9 mouse cellular contexts compared by ENCODE assay signal in the genomic region with DNA sequence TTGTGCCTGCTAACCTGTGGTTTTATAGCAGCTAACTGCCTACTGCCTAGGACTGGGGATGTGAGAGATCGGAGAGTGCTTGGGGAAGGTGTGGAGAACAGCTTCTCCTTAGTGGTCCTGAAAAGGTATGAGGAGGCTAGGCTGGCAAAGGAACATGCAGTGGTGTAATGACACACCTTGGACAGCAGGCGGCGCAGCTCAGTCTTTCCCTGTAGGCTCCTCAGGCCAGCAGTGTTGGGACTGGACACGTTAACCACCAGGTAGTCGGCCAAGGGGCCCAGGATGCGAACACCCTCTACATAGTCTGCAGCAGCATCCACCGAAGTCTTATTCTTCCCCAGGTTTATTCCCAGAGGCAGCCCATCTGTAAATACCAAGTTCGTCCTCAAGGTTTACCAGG. TPM values are rescaled to one million over a fixed set of nuclear protein-coding genes. Genes with fewer than 3 reads are reported as not detected.
DNase-seq lines count a peak whose midpoint lies in the region; ATAC-seq and TF ChIP-seq lines count a peak whose summit lies in the region.
"Had no signal": no experiment of that assay in that cellular context is flagged by ENCODE, and none has a peak within 500 bp of the region (broad histone marks: within the 10 kb centered on the region; RNA-seq: fewer than 3 reads in every experiment).

No protein-coding gene starts in this region.

- peak; percentile 74 for ATAC-seq in frontal cortex, adult (ENCODE audit: low TSS enrichment)
- peak; percentile 62 for ATAC-seq in intestine, embryonic 15.5 days

- H3K27me3 ChIP-seq in intestine, embryonic 15.5 days (replicated peaks), result no peaks in the 10 kb centered on the region
- no peaks in the 10 kb centered on the region for H3K27me3 ChIP-seq in spleen, adult 2 months (ENCODE audit: control insufficient read depth, insufficient read depth, low read length)

- H3K36me3 ChIP-seq in intestine, embryonic 15.5 days, result peaks cover 8% of the 10 kb centered on the region; the same call in 1 of the 2 replicates
- peaks cover 11% of the 10 kb centered on the region for H3K36me3 ChIP-seq in spleen, adult 2 months (ENCODE audit: control insufficient read depth, insufficient read depth, low read length)

- H3K27ac ChIP-seq in cortical plate, adult 2 months (ENCODE audit: insufficient read depth, low read length), result no peak overlapping the region
- no peak overlapping the region for H3K27ac ChIP-seq in intestine, embryonic 15.5 days
- H3K27ac ChIP-seq in spleen, adult 2 months (ENCODE audit: insufficient read depth, low read length), result no peak overlapping the region

- no peak overlapping the region for H3K4me3 ChIP-seq in cortical plate, adult 2 months (ENCODE audit: insufficient read depth, low read length)
- H3K4me3 ChIP-seq in intestine, embryonic 15.5 days (replicated peaks), result no peak overlapping the region
- no peak overlapping the region for H3K4me3 ChIP-seq in lung, adult 2 months (replicated peaks; ENCODE audit: extremely low read depth, low read depth, low read length)
- no peak overlapping the region for H3K4me3 ChIP-seq in spleen, adult 2 months (ENCODE audit: extremely low read depth, insufficient read depth, insufficient read length)

- 48% methylated on average over 8 of the region's 8 CpGs for WGBS in intestine, embryonic 15.5 days
- WGBS in lung, adult 2 months, result 47% methylated on average over 8 of the region's 8 CpGs
- 51% methylated on average over 8 of the region's 8 CpGs for WGBS in spleen, adult 2 months

- H3K9me3 ChIP-seq in intestine, embryonic 15.5 days, result no peaks in the 10 kb centered on the region

- DNase-seq in frontal cortex, postnatal 14 days (ENCODE audit: low spot score in 2 of 2), result no peak
- DNase-seq in 3T3-L1 (ENCODE audit: low read depth, low spot score), result peak; percentile 72
- DNase-seq in ZHBTc4 (ENCODE audit: low read depth, low spot score), result peak; percentile 71
- peak; percentile 71 for DNase-seq in lung, adult 2 months
- DNase-seq in spleen, adult 2 months (ENCODE audit: low read depth in 1 of 2, low spot score in 2 of 2), result peak in 1 of 2 experiments; percentile 58

- H3K4me2 ChIP-seq in intestine, embryonic 15.5 days (replicated peaks), result no peak overlapping the region

- TF ChIP-seq POLR2A in cortical plate, adult 2 months (IDR thresholded peaks at IDR 0.05; ENCODE audit: extremely low read depth, insufficient read depth, low read length), result no peak
- no peak for TF ChIP-seq POLR2A in lung, adult 2 months (IDR thresholded peaks at IDR 0.05; ENCODE audit: borderline replicate concordance, extremely low read depth, low read depth, low read length)
- TF ChIP-seq POLR2A in spleen, adult 2 months (IDR thresholded peaks at IDR 0.05; ENCODE audit: low read depth, low read length), result no peak

- H3K4me1 ChIP-seq in cortical plate, adult 2 months (ENCODE audit: control insufficient read depth, insufficient read depth, low read length), result no peaks in the 10 kb centered on the region
- no peaks in the 10 kb centered on the region for H3K4me1 ChIP-seq in intestine, embryonic 15.5 days (replicated peaks)
- H3K4me1 ChIP-seq in lung, adult 2 months (ENCODE audit: control insufficient read depth, insufficient read depth, low read length), result no peaks in the 10 kb centered on the region
- H3K4me1 ChIP-seq in spleen, adult 2 months (ENCODE audit: control insufficient read depth, insufficient read depth, insufficient read length), result no peaks in the 10 kb centered on the region

- H3K9ac ChIP-seq in intestine, embryonic 15.5 days, result no peak overlapping the region

- TF ChIP-seq CTCF in cortical plate, adult 2 months (IDR thresholded peaks at IDR 0.05; ENCODE audit: extremely low read depth, insufficient read depth, low read length), result peak; percentile 82
- peak; percentile 99 for TF ChIP-seq CTCF in lung, adult 2 months (IDR thresholded peaks at IDR 0.05; ENCODE audit: insufficient read depth, low read length)
- peak; percentile 75; the same call in 1 of the 2 replicates for TF ChIP-seq CTCF in spleen, adult 2 months (IDR thresholded peaks at IDR 0.05; ENCODE audit: extremely low read depth, insufficient read depth, insufficient read length, insufficient replicate concordance)

RNA-seq across cellular contexts. Expression of gene Dhodh, which starts 12.6 kb away (rescaled TPM):
- polyA plus RNA-seq in cortical plate, adult 2 months (2012; rRNA removed), result 25.2 and 27.7 TPM in 2 replicates
- polyA plus RNA-seq in intestine, embryonic 15.5 days (2015; fragmentation: Nextera tagmentation; extraction: Ambion mirVana), result 44.0 and 49.8 TPM in 2 replicates
- 20.9 and 23.7 TPM in 2 replicates for polyA plus RNA-seq in lung, adult 2 months (2012; rRNA removed)
- polyA plus RNA-seq in spleen, adult 2 months (2012; rRNA removed), result 18.4 and 21.7 TPM in 2 replicates

RNA-seq across cellular contexts. Expression of gene Hp, which starts 16.9 kb away (rescaled TPM):
- polyA plus RNA-seq in cortical plate, adult 2 months (2012; rRNA removed), result 0.23 and 0.31 TPM in 2 replicates
- 2.2 and 3.6 TPM in 2 replicates for polyA plus RNA-seq in intestine, embryonic 15.5 days (2015; fragmentation: Nextera tagmentation; extraction: Ambion mirVana)
- polyA plus RNA-seq in lung, adult 2 months (2012; rRNA removed), result 1,054 and 1,299 TPM in 2 replicates
- 22.1 and 31.9 TPM in 2 replicates for polyA plus RNA-seq in spleen, adult 2 months (2012; rRNA removed)
- polyA plus RNA-seq: neural tube, embryonic 14.5 days had no signal

RNA-seq across cellular contexts. Expression of gene Pkd1l3, which starts 18.5 kb away (rescaled TPM):
- 0.79 TPM in 2 replicates for polyA plus RNA-seq in cortical plate, adult 2 months (2012; rRNA removed)
- polyA plus RNA-seq in intestine, embryonic 15.5 days (2015; fragmentation: Nextera tagmentation; extraction: Ambion mirVana), result 0.04 and 0.13 TPM in 2 replicates
- 0.05 and 0.08 TPM in 2 replicates for polyA plus RNA-seq in lung, adult 2 months (2012; rRNA removed)
- polyA plus RNA-seq in spleen, adult 2 months (2012; rRNA removed), result 0.72 and 0.91 TPM in 2 replicates

RNA-seq across cellular contexts. Expression of gene Txnl4b, which starts 30.2 kb away (rescaled TPM):
- polyA plus RNA-seq in cortical plate, adult 2 months (2012; rRNA removed), result 12.1 TPM in 2 replicates
- polyA plus RNA-seq in intestine, embryonic 15.5 days (2015; fragmentation: Nextera tagmentation; extraction: Ambion mirVana), result 21.5 and 24.5 TPM in 2 replicates
- 3.4 and 5.8 TPM in 2 replicates for polyA plus RNA-seq in lung, adult 2 months (2012; rRNA removed)
- polyA plus RNA-seq in spleen, adult 2 months (2012; rRNA removed), result 2.6 and 2.9 TPM in 2 replicates

RNA-seq across cellular contexts. Expression of gene Dhx38, which starts 30.2 kb away (rescaled TPM):
- polyA plus RNA-seq in cortical plate, adult 2 months (2012; rRNA removed), result 17.4 TPM in 2 replicates
- 20.8 and 21.6 TPM in 2 replicates for polyA plus RNA-seq in intestine, embryonic 15.5 days (2015; fragmentation: Nextera tagmentation; extraction: Ambion mirVana)
- polyA plus RNA-seq in lung, adult 2 months (2012; rRNA removed), result 19.6 and 23.9 TPM in 2 replicates
- 20.1 and 22.6 TPM in 2 replicates for polyA plus RNA-seq in spleen, adult 2 months (2012; rRNA removed)

Comparison
In these comparisons a context has a peak if more than half of its experiments do, and no peak if none do; other contexts are left out.
1. DNase-seq: peak in 3T3-L1 (single experiment), ZHBTc4 (single experiment) and lung, adult 2 months (single experiment); none in frontal cortex, postnatal 14 days (0 of 2).
2. RNA of gene Hp, which starts 16.9 kb away (polyA plus RNA-seq): 1,054 to 1,299 TPM in lung, adult 2 months; 22.1 to 31.9 TPM in spleen, adult 2 months, 2.2 to 3.6 TPM in intestine, embryonic 15.5 days and 0.23 to 0.31 TPM in cortical plate, adult 2 months; every median in the first group is over 10 times any median in the second.
3. Peak in every context shown above with its lines, with median percentiles within 50 percentile points of each other: CTCF ChIP-seq.